Mouse (Mus musculus): Measurements from ENCODE around the gene Actr3. TPM values are rescaled to one million over a fixed set of nuclear protein-coding genes. Genes with fewer than 3 reads are reported as not detected.

Actr3 gene
- polyA plus RNA-seq, 1 experiment from 2014 or later, result 255 TPM

Other genes with a start within 250 kb of the Actr3 start
- gene Slc35f5, start 124.9 kb upstream of the Actr3 start, polyA plus RNA-seq (2015; fragmentation: Nextera tagmentation; extraction: Ambion mirVana), result 26.1 and 30.2 TPM in 2 replicates
- 0.12 TPM in 1 of 2 replicates, not detected in the other for gene Gpr39, start 241.3 kb upstream of the Actr3 start, polyA plus RNA-seq (2015; fragmentation: Nextera tagmentation; extraction: Ambion mirVana)